Mouse (Mus musculus): ENCODE measurements around the gene Kl.

GRCm38 (mm10) chr5:151034715-151035512 lies 82.5 kb downstream of the Kl start:
- TF ChIP-seq POLR2A (IDR thresholded peaks at IDR 0.05; ENCODE audit: insufficient read depth, low read depth, low read length) = no peak
- no peak for TF ChIP-seq CTCF (IDR thresholded peaks at IDR 0.05; ENCODE audit: insufficient read depth, low read depth, low read length)

Measured in olfactory bulb, adult 2 months (tissue).